Mouse (Mus musculus) bone marrow macrophage, adult 2 months (primary cell): ENCODE results near the gene Kif1c. TPM values are rescaled to one million over a fixed set of nuclear protein-coding genes. Genes with fewer than 3 reads are reported as not detected.
A peak's percentile ranks its signal among the peaks of the same experiment; 100 is the strongest.

Experiments used
- H3K27ac ChIP-seq: 2 replicates; pipeline ENCODE4 v1.5.1; 2012; ENCODE audit warnings: low read depth, low read length; ENCODE audit not compliant: insufficient read depth
- H3K4me1 ChIP-seq: 2 replicates; pipeline ENCODE4 v1.6.1; 2012; ENCODE audit warnings: low read length; ENCODE audit not compliant: control insufficient read depth, insufficient read depth
- H3K4me3 ChIP-seq: 2 replicates; pipeline ENCODE4 v1.5.1; 2012; ENCODE audit warnings: mild to moderate bottlenecking, low read length, moderate library complexity; ENCODE audit not compliant: insufficient read depth
- CTCF ChIP-seq: IDR thresholded peaks from 2 replicates; pipeline ENCODE4 v1.5.1; 2012; ENCODE audit warnings: low read depth, mild to moderate bottlenecking, low read length, moderate library complexity
- POLR2A ChIP-seq: IDR thresholded peaks from 2 replicates; pipeline ENCODE4 v1.6.1; 2012; ENCODE audit warnings: mild to moderate bottlenecking, low read depth, low read length, borderline replicate concordance
- polyA plus RNA-seq: library from polyadenylated mRNA; stranded (reverse); fragments of >200 nt; gene quantifications from 2 replicates; pipeline ENCODE4 v1.2.4, GENCODE M21; 2012; ENCODE audit not compliant: missing spikeins, insufficient read depth, insufficient read length

Gene Kif1c
- polyA plus RNA-seq, 1 experiment = 57.9 TPM

GRCm38 (mm10) chr11:70664741-70665140, 35.6 kb upstream of the Kif1c start:
- Histone ChIP-seq H3K4me1 (peaks cover 22% of the 10 kb centered on the region), H3K27ac (no peak overlapping the region), H3K4me3 (no peak overlapping the region)
- TF ChIP-seq CTCF (no peak), POLR2A (no peak)

- peak overlapping the region; percentile 61; the same call in 1 of the 2 replicates for H3K4me3 ChIP-seq
- peak overlapping the region; percentile 99 for H3K27ac ChIP-seq
- peaks cover 36% of the 10 kb centered on the region for H3K4me1 ChIP-seq
- TF ChIP-seq CTCF (no peak), POLR2A (no peak)
Measured at GRCm38 (mm10) chr11:70666687-70667086, 33.7 kb upstream of the Kif1c start.

- peak overlapping the region; percentile 99 for H3K27ac ChIP-seq
- peaks cover 42% of the 10 kb centered on the region for H3K4me1 ChIP-seq
- no peak for TF ChIP-seq POLR2A
- TF ChIP-seq CTCF = no peak
- peak overlapping the region; percentile 61 for H3K4me3 ChIP-seq
Measured at GRCm38 (mm10) chr11:70667271-70668150, 32.8 kb upstream of the Kif1c start.

GRCm38 (mm10) chr11:70668335-70668770, 32.0 kb upstream of the Kif1c start:
- peaks cover 38% of the 10 kb centered on the region for H3K4me1 ChIP-seq
- no peak for TF ChIP-seq CTCF
- no peak for TF ChIP-seq POLR2A
- H3K4me3 ChIP-seq = peak overlapping the region; percentile 61
- H3K27ac ChIP-seq = peak overlapping the region; percentile 99

GRCm38 (mm10) chr11:70668771-70669505, 31.4 kb upstream of the Kif1c start, which contains the start of gene Spag7:
Gene Spag7, minus strand, starts transcription at chr11:70669416.
- TF ChIP-seq CTCF (no peak), POLR2A (no peak)
- H3K4me1 ChIP-seq = peaks cover 38% of the 10 kb centered on the region
- peak within 1 kb of the TSS; percentile 69 for H3K4me3 ChIP-seq
- H3K27ac ChIP-seq = peak within 1 kb of the TSS; percentile 99

GRCm38 (mm10) chr11:70669582-70670345, 30.6 kb upstream of the Kif1c start:
- TF ChIP-seq CTCF = peak; percentile 30; the same call in 1 of the 2 replicates
- no peak for TF ChIP-seq POLR2A
- peaks cover 40% of the 10 kb centered on the region for H3K4me1 ChIP-seq
- H3K4me3 ChIP-seq = peak overlapping the region; percentile 69
- H3K27ac ChIP-seq = peak overlapping the region; percentile 96

GRCm38 (mm10) chr11:70670483-70670882, 29.9 kb upstream of the Kif1c start:
- no peak overlapping the region; the same call in 1 of the 2 replicates for H3K4me3 ChIP-seq
- TF ChIP-seq CTCF (no peak), POLR2A (no peak)
- H3K27ac ChIP-seq = peak overlapping the region; percentile 96; the same call in 1 of the 2 replicates
- H3K4me1 ChIP-seq = peaks cover 40% of the 10 kb centered on the region

- Histone ChIP-seq H3K27ac (peak overlapping the region; percentile 54), H3K4me3 (no peak overlapping the region), H3K4me1 (peaks cover 35% of the 10 kb centered on the region)
- TF ChIP-seq CTCF (no peak), POLR2A (no peak)
Measured at GRCm38 (mm10) chr11:70671333-70672047, 28.9 kb upstream of the Kif1c start.
